Mouse (Mus musculus) frontal cortex, postnatal 10 days (tissue): Measurements from ENCODE around the gene Hmgn2.
"Not testable (repeated sequence)": the region's sequence is repeated elsewhere in the genome, so short reads cannot be mapped to it uniquely, and the experiment has no call there.

Source experiments
- DNase-seq, 2 experiments: peaks; one replicate each; pipeline ENCODE4 v3.0.0; 2022; ENCODE audit warnings: low spot score in 2 of 2, mixed read lengths in 1 of 2

The Hmgn2 gene

DNA sequence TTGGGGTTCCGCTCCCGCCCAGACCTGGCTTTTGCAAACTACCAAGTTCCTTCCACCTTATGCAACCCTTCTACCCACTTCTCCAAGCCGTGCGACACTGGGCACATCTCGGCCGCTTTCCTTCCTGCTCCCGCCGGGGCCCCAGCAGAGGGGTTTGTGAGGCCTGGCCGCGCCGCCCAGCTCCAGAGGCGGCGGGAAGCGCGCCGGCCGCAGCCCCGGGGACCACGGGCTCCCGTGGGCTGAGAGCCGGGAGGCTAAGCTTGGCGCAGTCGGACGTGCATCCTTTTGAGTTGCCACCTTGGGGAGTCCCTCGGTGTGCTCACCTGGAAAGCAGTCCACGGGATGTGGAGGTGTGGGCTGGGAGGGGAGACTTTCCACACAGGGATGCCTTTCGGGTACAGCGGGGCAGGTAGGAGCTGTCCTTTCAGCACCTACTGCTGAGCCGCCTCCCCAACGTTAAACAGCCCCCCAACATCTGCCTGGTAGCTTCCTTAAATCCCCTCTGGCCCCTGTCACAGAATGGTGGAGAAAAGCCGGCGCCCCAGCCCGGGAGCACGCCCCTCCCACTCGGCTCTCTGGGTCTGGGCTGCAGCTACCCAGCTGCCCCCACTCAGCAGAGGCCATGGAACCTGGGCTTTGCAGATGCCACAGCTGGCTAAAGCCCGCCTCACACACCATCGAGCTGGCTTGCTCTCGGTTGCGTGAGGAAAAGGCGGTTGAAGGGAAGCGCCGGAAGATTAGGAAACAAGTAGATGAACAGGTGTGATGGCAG is at the start of gene Hmgn2:
Gene Hmgn2, minus strand, starts transcription at position 501 of the 772 bp plus-strand sequence.
- DNase-seq, result peak; percentile 39 to 56

DNA sequence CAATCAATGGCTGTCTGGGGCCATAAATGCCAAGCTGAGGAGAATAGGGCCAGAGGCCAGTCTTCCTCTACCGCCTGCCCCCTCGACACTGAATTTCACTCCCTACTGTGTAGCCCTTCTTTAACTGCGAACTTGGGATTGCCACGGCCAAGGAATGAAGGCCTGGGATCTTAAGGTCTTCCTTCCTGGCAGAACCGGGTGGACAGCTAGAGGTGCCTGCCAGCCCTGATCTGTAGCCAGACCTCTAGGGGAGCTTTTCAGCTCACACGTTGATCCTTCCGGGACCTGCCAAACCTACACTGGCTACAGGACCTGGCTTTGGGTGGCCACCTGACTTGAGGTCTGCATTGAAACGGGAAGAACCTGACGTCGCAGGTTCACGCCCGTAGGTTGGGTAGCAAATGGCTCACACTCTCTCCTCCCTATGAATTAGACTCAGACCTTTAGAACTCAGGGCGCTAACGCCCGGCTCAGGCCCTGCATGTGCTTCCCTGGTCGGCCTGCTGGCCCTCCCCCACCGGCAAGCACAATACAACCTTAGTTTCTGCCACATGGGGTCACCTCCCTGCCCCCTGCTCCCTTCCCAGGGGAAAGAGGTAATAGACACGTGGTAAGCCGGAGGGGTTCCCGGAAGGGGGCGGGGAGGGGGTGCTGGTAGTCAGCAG is 48.9 kb upstream of the Hmgn2 start:
- no peak for DNase-seq

DNA sequence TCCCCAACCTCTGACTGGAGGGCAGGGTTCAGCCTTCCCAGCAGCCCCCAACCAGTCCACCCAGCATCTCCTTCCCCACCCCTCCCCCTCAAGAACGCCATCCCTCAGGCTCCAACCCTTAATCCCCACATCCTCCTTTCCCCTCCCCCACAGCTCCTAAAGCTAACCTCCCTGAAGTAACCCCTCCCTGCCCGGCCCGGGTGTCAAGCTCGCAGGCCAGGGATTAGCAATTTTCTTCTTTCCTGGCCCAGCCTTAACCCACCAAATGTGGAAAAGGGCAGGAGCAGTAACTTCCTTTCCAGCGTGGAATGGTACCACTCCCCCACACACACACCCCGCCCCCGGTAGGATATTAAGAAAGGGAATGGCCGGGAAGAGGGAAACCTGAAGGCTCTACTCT is 48.3 kb upstream of the Hmgn2 start:
- DNase-seq, result no peak

DNA sequence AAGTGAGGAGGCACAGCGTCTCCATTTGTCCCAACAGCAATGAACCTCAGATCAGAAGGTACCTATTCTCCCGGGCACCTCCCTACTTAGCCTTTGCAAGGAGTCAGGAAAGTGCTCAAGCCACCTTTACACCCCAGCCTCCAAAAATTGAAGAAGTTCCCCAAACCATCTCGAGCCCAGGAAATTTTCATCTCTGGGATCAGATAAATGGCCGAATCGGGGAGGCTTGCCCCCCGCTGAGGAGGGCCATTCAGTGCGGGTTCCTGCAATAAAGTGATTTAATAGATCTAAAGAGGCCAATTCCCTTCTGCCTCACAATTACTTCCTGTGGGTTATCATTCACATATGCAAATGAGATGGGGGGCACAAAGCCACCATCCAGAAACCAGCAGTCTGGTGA is 47.8 kb upstream of the Hmgn2 start:
- no peak for DNase-seq

DNA sequence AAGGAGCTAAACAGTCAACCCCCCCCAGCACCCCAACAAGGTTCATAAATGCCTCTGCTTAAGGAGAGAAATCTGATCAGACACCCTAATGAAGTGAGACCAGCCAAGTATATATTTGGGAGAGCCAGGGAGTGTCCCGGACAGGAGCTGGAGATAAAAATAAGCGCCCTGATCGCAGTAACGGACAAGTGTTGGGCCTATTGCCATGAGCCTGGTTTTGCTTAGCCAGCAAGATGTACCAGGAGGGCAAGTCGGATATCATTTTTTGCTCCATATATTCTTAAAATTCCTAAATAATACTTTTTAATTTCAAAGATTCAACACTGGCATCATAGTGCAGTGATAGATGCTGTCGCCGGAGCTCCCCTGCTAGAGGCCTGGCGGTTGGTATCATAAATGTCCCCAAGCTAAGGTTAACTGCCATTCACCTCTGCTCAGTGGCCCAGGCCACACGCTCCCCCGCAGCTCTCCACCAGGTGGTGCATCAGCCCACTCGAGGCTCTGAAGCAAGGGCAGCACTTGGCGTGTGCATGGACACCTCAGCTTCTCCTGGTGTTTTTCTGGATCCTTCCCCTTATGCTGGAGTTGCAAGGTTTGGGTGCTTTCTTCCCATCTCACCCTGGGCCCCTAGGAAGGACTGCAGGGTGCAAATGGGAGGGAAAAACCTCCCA is 44.5 kb upstream of the Hmgn2 start:
- no peak for DNase-seq

DNA sequence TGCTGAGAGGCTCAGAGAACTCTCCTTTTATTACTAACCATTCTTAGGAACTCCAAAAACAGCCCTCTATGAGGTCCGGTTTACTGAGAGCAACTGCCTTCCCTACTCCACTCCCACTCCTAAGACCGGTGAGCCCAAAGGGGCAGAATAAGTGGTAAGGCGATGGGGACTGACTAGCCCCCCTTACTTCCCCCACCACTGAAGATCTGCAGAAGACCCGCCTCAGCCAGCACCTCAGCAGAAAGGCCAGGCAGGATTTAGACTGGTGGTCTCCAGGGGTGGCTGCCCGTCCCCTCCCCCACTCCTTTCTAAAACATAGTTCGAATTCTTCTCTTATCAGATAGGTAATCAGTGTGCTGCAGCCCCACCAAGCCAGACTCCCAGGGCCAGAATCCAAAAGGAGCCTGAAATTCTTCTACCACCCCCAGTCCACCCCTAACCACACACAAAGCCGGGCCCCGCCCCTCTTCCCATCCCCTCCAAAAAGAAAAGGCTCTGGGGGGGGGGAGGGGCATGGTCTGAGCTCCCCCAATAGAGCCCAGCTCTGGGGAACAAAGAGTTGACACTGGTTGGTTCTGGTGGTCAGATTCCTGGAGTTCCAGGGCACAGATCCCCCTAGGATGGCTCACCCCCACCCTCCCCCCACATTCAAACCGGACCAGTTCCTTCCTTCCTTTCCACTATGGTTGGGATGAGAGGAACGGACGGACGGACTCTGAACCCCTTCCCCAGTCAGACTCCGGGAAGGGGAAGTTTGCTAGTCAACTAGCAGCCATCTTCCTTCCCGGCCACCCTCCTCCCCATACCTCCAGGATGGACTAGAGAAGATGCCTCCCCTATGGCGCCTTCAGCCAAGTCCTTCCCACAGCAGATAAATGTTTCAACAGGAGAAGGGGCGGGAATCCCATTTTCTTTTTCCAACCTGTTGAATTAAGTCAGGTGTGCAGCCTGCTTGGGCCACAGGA is 43.3 kb upstream of the Hmgn2 start:
- DNase-seq, result no peak

DNA sequence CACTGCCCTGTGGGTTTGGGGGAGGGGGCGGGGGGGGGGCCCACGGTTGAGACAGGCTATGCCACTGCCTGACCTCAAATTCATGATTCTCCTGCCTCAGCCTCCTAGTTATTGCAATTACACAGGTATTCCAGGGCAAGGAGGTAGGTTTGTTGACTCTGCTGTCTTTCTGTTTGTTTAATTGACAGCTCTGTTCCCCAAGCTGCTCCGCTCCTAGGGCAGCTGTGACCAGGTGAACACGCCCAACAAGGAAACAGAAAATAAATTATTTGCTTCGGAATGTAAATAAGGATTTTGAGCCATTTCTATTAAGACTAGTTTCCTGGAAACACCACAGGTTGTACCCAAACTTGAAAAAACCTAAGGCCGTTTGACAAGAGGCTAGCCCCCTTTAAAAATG is 41.3 kb upstream of the Hmgn2 start:
- DNase-seq, result no peak

DNA sequence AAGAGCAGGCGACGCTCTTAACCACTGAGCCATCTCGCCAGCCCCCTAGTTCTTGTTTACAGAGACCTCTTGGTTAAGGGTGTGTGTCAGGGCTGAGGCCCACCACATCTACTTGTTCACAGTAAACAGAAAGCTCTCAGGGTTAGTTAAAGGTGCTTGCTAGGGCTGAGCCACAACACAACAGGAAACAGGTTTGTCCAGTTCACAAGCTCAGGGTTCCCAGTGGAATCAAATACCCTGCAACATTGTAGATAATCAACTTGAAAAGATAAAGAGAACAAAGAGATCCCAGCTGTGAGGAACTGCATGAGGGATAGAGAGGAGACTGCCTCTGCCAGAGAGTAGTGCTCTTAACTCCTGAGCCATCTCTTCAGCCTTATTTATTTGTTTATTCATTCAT is 38.4 kb upstream of the Hmgn2 start:
- no peak for DNase-seq

DNA sequence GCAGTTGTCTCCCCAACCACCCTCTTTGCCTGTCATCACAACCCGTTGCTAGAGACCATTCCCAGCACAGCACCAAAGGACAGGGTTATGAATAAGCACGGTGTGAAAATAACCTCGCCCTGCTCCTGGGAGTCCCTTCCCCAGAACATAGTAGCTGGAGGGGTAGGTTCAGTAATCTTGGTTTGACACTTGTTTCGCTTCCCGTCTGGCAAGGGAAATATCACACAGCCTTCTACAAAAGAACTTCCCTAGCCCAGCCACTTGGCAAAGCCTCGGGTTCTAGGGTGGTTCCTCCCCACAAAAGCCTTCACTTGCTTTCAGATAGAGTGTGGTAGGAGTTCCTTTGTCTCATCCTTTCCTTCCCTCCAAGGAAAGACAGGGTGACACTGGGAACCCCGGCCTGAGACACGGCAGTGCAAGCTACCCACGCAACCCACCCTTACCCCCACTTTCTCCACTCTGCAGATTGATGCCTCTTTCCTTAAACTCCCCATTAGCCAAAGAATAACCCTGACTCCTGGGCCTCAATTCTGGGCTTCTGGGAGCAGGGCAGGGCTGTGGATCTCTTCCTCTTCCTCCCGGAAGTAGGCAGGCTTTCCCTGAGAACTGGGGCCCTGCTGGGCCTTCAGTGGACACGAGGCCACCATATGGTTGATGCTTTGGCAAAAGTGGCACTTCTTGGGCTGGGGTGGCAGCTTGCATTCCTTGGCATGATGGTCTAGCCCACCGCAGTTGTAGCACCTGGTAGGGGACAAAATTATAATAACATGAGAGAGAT is 37.3 kb upstream of the Hmgn2 start:
- no peak for DNase-seq

DNA sequence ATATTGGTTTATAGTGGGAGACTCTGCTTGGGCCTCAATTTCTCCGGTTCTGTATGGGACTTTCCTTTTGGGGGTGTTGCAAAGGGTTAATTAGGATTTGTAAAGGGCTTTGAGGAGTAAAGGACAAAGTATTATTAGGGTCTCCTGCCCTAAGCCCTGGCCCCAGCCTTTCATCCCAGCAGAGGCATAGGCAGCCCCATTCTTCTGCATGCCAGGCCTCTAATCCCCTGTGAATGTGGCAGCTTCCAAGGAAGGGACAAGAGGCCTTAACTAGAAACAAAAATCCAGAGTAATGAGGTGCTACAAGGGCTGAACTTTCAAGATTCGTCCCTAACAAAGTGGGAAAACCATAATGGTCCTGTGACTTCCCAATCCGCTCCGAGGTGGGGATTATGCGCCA is 34.5 kb upstream of the Hmgn2 start:
- no peak for DNase-seq

DNA sequence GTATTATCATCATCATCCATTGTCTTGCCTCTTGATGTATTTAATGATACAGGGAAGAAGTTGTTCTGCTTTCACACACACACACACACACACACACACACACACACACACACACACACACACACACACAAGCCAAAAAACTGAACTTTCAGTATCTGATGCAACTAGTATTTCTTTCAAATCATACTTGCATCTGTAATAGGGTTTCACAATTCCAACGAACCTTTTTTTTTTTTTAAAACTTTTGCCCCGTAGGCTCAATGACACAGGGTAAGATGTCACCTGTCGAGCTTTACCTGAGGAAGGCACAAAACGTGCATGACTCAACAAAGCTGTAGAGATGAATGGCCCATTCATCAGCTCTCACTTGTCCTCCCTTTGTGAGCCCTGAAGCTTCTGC is 33.8 kb upstream of the Hmgn2 start:
- DNase-seq, result no peak

DNA sequence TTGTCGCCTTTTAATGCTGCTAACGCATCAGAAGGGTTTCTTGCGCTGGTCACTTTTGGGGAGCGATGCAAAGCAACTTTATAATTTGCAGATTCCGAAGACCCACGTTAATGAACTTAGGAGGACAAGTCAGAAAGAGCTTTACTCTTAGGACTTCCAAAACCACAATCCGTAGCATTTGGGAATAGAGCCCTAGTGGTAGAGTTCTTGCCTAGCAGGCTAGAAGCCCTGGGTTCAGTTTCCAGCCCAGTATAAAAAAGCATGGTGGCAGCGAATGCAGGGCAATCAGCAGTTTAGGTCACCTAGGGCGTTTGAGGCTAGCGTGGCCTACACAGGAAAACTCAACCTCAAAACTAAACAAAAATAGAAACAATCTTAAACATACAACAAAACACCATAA is 33.3 kb upstream of the Hmgn2 start:
- DNase-seq, result no peak

DNA sequence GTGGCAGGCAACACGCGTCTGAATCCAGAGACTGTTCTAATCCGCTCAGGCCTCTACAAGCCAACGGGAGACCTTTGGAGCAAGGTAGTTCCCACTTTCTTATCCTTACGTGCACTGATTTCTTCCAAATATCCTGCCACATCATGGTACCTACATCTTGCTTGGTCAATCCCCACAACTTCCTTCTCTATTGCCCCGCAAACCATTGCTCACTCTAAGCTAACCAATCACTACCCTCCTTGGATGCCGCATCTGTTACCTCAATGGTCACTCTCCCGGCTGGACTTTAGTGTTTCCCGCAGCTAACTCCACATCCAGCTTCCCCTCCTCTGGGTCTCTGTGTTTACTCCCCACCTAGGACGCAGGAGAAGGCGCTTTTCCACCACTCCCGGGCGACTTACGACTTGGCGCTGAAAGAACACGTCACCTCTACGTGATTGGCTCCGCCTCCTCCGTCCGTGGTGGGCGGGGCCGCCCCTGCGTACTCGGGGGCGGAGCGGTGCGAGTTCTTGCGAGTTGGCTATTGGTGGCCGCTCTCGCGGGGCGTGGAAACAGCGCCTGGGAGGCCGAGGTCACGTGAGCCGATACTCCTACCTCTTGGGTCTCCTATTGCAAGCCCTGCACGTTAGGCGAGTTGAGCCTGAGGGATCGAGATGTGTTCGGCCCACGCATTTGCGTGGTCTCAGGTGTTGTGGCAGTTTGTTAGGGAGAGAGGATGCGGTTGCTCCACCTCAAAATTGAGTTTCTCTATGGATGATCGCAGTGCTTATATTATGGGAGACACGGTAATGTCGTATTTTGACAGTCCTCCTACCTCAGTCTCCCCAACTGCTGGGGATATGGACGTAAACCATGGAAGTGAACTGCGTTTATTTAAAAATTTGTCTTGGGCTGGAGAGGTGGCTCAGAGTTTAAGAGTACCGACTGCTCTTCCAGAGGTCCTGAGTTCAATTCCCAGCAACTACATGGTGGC is 32.3 kb upstream of the Hmgn2 start, which contains the start of gene Dhdds:
Gene Dhdds, minus strand, starts transcription at position 453 of the 973 bp plus-strand sequence.
- DNase-seq, result peak; percentile 94

DNA sequence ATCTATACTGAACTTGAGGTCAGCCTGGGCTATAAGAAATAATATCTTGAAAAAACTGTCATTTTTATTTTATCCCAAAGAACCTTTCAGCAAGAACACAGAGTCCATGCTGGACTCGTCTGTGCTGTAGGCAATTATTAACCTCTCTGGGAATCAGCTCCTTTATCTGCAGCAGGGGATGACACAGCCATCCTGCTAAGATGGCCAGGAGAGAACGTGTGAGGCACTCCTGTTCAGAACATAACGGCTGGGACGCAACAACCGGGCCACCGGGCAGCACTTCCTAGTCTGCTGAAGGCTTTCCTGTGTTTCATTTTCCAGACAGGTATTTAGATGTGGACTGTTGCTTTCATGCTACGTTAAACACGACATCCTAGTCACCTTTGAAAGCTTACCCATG is 26.2 kb upstream of the Hmgn2 start:
- no peak for DNase-seq

DNA sequence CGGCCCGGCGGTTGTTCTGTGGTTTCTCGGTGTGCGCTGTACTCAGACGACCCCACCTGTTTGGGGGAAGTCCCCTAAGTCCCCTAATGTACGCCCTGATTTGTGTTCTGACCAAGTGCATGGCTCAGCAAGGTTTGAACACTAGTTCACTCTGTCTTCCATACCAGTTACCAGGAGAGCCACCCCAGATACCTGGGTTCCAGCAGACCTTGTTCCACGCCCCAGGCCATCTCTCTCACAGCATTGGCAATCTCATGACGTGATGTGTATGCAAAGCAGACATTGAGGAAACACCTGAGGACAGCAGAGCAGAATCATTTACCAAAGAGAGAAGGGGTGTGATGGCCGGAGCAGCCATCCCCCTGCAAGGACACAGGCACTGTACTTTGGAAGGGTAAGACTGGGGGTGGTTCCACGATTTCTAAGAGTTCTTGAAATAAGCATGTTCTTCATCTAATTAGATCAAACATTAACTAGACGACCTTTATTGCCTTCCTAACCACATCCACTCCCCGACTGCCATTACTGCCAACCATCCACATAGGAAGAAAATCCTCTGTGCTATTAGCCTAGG is 22.7 kb upstream of the Hmgn2 start:
- no peak for DNase-seq

DNA sequence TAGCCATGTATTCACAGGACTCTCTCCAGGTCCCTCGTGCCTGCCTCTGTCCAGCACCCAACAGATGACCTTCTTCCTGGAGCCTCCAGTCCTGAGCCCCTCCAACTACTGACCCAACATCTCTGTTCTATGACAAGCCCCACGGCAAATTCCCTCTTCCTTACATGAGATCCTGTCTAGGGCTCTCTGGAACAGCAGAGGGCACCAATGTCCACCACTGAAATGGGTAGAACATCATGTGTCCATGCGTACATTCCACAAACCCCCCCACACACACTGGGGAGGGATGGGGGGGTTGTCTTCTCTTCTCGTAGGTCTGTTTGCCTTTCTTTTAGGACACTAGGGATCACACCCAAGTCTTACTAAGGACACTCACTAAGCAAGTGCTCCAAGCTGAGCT is 21.6 kb upstream of the Hmgn2 start:
- DNase-seq, result no peak

DNA sequence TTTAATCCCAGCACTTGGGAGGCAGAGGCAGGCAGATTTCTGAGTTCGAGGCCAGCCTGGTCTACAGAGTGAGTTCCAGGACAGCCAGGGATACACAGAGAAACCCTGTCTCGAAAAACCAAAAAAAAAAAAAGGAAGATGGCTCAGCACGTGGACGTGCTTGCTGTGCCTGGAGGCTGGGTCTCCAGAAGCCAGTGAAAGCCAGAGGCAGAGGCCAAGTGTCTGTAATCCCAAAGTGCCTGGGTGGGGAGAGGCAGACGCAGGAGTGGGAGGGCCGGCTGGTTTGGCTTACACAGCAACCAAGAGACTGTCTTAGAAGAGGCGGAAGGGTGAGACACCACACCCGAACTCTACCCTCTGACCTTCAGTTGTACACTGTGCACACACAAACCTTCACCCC is 19.8 kb upstream of the Hmgn2 start:
- DNase-seq, result not testable (repeated sequence)

DNA sequence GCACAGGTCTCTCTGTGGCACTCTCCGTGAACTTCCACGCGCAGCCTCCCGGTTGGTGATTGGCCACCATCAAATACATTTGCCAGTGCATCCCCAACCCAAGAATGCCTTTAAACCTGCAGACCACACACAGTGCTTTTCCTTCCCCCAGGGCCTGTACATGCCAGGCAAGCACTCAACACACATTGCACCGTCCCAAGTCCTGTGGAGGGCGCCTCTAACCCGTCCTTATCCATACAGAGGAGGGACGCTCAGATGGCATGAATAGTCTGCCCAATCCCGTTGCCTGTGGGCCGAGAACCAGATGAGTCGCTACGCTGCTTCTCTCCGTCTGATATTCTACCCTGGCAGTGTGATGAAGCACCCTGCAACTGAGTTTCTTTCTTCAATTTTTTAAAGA is 14.5 kb upstream of the Hmgn2 start:
- no peak for DNase-seq

DNA sequence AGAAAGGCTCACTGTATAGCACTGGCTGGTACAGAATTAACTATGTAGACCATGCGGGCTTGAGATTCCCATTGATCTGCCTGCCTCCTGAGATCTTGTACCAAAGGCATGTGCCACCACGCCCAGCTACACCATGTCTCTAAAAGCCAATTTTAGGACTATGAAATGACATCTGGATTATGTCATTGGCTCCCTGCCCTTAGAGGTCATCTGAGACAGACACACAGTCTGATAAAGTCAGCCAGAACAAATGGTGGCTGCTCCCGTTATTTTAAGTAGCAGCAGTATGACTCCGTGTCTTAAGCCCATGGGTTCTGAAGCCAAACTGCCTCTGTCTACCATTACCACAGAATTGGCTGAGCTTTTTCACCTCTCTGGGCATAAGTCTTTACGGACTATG is 12.0 kb upstream of the Hmgn2 start:
- DNase-seq, result no peak
